Mouse (Mus musculus): ENCODE data around the gene Pirb.
"Not testable (repeated sequence)": the region's sequence is repeated elsewhere in the genome, so short reads cannot be mapped to it uniquely, and the experiment has no call there.

The Pirb gene

DNA sequence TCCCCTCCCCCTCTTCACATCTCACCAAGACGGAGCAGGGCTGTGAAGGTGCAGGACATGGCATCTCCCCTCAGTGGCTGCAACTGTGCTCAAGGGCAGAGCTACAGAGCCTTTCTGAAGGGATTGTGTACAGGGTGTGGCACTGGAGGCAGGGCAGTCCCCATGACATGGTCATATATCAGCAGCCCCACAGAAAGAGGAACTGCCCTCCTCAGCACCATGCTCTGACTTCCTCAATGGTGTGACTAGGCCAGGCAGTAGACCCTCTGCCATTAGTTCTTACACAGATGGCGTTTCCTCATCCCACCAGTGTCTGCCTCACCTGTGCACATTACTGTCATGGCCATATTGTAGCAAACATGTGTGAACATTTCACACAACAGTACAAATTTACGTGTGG is at the start of gene Pirb:
Gene Pirb, minus strand, starts transcription at position 124 of the 400 bp plus-strand sequence.
- not testable (repeated sequence) for DNase-seq

DNA sequence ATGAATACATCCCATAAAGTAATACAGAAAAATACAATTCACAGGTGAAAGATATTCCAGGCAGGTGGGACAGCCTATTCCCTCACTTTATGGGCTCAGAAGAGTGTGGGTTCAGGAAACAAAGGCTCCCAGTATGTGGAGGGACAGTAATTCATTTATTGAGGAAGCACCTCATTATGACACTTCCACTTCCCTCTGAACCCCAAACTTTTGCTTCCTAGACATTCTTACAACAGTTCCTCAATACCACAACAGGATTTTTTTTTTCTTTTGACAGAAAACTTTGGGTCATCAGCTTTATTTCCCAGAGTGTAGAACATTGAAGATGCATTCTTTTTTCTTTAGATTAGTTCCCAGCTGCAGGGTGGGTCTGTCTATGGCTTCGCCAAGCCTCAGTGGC is 12.5 kb upstream of the Pirb start:
- DNase-seq: not testable (repeated sequence)

DNA sequence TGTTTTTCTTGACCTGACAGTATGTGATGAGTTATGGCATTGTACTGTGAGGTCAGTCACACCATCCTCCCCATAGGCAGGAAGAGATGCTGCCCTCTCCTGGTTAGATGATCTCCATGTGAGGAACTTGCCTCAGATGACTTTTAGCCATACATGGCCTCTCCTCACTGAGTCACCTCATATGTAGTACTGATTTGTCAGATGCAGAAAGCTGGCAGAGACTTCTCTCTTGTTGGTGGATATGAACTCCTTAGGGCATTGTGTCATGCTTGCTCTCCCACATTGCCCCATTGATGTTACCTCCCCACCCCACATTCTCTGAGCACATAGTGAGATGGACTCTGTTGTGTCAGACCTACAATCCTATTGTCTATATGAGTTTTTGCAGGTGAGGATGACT is 5.3 kb upstream of the Pirb start:
- DNase-seq: not testable (repeated sequence)

DNA sequence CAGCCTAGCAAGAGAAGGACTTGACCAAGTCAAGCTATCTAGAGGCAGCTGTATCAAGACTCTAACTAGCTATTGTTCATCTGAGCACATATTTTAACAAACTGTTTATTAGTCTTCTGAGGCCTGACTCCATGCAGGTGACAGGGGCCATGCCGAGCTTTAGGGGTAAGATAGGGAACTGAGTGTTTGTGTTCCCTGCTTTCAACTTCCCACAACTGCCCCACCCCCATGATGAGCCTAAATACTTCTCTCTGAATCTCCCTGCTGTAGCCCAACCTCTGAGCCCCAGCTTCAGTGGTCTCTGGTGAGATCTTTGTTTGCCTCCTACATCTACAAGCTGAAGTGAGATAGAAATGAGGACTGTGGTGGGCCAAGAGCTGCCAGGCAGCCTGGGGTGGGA is 4.9 kb downstream of the Pirb start:
- no peak for DNase-seq

DNA sequence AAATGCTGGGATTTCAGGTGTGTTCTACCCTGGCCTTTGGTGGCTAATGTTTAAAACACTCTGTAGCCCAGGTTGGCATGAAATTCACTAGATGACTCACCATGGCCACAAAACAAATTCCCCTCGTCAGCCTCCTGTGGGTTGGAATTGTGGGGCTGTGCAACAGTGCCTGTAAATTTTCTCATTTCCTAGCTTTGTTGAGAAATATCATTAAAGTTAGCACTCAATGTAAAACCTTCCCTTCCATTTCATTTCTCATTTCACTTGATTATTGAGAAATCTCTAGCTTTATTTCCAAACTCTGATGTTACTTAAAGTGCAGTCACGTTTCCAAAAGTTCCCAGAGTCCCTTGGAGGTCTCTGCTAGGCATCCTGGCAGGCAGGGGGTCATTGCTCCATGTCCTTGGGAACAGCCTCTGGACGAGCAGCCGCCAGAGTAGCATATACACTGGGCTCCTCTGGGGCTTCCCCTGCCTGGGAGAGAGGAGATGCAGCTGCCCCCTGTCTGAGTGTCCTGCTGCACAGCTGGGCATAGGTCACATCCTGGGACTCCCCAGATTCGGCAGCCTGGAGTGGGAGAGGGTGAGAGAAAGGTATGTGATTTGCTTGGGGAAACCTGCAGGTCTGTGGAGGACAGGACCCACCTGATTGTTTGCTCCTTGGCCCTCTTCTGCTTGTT is 7.8 kb downstream of the Pirb start:
- no peak for DNase-seq

DNA sequence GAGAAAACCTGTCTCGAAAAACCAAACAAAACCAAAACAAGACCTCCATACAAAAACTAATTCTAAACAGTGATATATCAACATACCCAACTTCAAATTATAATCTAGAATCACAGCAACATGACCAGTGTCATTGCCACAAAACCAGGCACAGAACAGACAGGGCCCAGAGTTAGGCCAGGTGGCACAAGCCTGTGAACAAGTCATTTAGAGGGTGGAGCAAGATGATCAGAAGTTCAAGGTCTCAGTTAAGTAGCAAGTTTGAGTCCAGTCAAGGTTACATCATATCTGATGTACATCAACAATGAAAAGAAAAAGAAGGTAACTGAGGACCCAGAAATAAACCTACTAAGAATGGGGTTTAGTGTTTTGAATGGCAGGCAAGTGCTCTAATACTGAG is 11.2 kb downstream of the Pirb start:
- DNase-seq: no peak

DNA sequence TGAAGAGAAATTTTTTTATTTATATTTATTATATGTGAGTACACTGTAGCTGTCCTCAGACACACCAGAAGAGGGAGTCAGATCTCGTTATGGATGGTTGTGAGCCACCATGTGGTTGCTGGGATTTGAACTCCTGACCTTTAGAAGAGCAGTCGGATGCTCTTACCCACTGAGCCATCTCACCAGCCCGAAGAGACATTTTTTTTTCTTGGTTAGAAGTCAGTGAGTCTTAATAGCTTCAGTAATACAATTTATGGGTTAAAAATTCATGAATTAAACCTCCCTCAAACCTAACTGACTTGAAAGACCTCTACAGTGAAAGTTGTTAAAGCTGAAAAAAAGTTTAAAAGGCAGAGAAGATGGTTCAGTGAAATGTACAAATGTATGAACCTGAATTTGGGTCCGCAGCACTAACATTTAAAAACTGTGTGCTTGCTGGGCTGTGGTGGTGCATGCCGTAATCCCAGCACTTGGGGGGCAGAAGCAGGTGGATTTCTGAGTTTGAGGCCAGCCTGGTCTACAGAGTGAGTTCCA is 11.7 kb downstream of the Pirb start:
- DNase-seq: not testable (repeated sequence)

DNA sequence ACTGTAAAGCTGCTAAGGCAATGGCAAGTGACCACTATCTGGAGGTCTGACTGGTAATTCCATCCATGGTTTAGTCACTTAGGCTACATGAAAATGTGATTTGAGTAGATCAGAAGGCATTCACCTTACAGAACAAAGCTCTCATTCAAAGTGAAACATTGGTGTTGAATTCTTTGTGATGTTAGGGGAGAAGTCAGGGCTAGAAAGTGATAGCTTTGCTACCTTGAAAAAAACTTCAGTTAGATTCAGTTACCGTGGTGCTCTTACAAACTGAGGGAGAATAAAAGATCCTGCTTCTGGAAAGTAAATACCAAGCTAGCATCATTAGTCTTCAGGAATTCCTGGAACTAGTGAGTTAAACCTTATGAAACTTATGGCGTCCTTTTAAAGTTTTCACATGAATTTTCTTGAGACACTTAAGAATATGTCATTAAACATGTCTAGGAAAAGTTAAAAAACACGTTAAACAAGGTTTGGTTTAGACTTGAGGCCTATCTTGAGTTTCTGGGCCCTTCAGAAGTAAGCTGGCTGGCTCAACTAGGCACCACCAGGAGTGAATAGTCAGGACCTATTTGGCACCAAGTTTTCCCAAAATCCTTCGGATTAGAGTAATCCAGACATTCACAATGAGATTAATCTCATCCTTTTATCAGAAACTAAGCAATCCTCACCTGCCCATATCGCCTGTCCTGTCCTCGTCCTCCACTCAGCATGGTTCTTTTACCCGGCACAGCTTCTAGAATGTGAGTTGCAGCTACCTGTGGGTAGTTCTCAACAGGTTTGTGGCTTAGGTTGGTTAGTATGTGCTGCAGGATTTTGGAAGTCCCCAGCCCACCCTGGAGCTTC is 12.4 kb downstream of the Pirb start:
- no peak for DNase-seq

DNA sequence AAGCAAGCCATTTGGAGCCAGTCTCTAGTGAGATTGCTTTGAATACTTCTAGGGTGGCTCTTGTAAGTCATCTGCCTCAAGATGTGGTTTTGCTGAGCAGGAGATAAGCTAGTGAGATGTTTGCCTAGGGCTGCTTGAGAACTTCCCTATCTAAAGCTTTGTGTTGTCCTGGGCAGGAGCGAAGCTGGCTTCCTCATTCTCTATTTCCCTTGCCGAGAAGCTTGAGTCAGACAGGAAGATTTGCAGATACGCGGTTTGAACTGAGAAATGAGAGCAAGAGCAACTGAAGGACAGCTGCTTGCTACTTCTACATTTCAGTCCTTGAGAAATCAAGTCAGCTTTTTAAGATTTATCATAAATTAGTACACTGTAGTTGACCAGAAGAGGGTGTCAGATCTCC is 13.2 kb downstream of the Pirb start:
- DNase-seq: no peak

DNA sequence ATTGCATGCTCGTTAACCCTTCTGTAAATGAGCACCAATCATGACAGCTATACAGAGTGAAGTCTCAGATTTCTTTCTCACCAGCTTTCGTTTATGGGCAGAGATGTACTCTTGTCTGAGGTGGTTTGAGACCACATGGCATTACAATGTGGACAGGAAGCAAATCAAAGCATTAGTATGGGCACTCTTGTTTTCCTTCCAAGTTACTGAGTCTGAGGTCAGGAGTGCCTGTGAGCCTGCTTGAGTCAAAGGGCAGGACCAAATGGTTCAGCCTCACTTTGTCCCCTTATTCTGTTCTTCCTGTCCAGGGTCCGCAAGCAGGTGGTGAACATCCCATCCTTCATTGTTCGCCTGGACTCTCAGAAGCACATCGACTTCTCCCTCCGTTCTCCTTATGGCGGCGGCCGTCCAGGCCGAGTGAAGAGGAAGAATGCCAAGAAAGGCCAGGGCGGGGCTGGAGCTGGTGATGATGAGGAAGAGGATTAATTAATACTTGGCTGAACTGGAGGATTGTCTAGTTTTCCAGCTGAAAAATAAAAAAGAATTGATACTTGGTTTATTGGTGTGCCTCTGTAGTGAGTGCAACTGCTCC is 13.8 kb downstream of the Pirb start:
- no peak for DNase-seq

DNA sequence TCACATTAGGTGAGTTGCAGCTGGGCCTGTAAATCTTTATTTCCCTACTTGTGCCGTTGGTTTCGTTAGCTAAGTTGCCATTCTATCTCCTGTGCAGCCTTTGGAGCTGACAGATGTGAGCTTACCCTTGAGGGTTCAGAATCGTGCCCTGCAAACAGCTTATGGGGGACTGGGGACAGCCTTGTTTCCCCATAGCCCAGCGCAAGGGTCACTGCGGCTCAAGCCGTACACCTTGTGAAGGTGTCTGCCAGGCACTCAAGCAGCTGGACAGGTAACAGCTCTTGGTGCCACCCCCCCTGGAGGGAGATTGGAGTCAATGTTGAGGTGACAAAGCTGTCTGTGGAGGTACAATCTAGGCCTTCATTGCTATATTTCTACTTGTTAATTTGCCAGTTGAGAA is 14.3 kb downstream of the Pirb start:
- DNase-seq: no peak

DNA sequence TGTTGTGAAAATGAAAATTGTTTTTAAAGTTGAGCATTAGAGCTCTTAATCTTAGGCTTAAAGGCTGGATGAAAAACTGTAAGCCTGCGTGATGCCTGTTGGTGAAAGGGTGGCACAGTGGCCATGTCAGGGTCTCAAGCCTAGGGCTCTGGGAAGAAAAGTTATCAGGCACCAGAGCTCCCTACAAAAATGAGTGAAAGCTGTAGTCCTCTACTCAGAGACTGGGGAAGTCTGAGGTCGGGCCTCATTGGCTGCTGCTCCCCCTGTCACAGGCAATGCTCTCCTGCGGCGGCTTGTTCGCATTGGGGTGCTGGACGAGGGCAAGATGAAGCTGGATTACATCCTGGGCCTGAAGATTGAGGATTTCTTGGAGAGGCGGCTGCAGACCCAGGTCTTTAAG is 14.7 kb downstream of the Pirb start:
- DNase-seq: peak; percentile 9

DNA sequence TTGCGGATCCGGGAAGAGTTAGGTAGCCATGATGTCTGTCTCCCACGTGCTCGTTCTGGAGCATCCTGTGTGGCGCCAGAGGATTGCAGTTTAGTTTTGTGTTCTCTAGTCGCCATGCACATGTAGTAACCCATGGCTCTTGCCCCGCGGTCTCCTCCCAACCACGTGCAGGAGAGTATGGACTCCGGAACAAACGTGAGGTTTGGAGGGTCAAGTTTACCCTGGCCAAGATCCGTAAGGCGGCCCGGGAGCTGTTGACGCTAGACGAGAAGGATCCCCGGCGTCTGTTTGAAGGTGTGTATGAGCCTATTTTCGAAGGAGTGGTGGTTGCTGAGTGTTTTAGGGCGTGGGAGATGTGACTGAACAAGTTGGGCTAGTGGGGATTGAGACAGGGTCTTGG is 15.7 kb downstream of the Pirb start:
- no peak for DNase-seq

DNA sequence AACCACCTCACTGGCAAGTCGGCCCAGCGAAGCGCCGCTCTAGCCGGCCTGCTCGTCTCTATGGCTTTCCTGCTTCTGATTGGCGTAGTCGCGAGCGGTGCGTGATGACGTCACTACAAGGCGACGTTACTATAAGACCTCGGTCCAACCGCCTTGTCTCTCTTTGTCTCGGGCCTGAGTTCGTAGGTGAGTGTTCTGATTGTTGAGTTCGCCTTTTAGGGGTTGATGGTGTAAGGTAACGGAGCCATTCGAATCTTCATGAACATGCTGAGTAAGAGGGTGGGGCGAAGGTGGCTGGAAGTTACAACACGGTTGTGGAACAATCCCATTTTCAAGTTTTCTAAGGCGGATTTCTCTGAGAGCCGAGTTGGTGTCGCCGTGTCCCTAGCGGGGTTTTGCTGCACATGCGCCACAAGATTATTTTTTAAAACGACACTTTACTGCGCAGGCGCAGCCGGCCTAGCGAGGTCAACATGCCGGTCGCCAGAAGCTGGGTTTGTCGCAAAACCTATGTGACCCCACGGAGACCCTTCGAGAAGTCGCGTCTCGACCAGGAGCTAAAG is 16.2 kb downstream of the Pirb start, which contains the start of gene Rps9:
Gene Rps9, plus strand, starts transcription at position 115 of the 563 bp plus-strand sequence.
- DNase-seq: peak; percentile 96

DNA sequence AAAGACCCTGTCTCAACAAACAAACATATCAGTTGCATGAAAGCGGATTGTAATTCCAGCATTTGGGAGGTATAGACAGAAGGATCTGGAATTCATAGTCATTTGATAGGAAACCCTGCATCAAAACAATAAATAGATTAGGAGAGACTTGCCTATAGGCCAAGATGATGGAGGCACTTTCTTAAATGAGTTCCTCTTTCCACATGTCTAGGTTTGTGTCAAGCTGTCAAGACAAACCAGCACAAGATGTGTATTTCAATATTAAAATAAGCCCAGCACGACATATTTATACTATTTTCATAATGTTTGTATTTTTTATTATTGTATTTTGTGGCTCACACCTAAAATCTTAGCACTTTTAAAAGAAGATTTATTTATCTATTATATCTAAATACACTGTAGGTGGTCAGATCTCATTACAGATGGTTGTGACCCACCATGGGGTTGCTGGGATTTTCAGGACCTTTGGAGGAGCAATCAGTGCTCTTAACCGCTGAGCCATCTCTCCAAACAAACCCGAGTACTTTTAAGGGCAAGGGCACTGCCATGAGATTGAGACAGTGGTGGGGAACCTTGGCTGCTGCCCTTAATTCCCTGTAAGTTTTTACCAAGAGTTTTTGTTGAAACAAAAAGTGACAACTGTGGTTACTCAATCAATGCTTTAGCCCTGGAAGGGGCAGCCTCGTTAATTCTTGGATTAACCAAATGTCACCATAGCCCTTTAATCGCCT is 16.9 kb downstream of the Pirb start:
- DNase-seq: no peak

DNA sequence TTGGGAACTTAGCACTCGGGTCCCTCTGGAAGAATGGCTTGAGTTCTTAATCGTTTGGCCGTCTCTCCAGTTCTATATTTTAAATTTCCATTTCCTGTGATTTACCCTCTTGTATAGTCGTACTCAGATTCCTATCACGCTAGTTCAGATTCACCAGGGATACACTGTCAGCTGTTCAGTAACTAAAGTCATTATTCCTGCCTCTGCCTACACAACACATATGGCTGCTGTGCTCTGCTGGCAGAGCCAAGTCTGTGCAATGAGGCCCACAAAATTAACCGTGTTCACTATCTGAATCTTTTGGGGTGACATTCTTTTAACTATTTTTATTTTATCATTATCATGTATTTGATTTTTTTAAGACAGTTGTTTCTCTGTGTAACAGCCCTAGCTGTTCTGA is 21.7 kb downstream of the Pirb start:
- no peak for DNase-seq

DNA sequence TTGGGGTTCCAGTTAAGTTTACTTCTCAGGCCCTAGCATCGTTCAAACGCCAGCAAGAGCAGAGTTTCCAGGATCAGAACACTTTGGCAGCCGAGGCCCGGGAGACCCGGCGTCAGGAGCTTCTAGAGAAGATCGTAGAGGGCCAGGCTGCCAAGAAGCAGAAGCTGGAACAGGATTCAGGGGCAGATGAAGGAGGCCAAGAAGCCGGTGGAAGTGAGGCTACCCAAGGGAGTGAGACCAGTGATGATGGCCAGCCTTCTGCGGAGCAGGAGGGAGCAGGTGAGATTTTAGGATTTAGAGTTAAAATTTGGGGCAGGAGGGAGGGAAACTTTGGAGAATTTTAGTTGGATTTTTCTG is 25.3 kb downstream of the Pirb start:
- DNase-seq: not testable (repeated sequence)

DNA sequence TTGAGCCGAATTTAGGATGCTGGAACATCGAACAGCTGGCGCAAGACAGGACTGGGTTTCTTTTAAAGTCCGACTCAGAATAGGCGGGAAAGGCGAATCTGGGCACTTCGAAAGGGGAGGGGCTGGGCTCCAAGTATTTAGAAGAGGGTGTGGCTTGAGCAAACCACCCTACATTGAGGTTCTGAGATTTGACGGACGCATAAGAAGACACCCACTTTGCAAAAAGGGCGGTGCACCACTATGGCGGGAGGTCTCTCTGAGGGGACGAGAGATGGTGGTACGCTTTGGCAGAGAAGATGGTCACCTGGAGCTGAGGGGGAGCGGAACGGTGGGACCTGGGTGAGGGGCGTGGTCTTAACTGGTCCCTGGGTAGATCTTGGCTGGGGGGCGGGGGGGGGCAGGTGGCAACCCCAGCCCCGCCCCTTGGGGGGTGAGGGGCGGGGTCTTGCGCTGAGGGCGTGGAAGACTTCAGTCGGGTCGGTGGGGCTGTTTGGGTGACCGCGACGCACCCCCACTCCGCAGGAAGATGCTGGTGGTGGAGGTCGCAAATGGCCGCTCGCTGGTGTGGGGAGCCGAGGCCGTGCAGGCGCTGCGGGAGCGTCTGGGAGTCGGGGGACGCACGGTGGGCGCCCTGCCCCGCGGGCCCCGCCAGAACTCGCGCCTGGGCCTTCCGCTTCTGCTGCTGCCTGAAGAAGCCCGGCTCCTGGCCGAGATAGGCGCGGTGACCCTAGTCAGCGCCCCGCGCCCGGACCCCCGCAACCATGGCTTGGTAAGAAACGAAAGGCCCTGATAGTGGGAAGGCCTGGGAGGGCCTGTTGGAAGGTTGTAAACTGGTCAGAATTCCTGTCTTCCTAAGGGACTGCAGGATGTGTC is 25.9 kb downstream of the Pirb start:
- peak; percentile 55 for DNase-seq

DNA sequence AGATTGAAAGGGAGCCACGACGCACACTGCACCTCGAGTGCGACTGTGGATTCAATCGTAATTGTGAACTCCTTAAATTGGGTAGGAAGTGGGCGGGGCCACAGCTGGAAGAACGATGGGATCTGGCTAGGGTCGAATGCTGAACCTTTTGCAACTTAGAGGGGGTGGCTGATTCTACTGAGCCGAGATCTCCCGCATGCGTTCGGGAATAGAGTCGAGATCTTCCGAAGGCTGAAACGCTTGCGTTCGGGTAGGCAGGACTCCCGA is 26.4 kb downstream of the Pirb start:
- no peak for DNase-seq

DNA sequence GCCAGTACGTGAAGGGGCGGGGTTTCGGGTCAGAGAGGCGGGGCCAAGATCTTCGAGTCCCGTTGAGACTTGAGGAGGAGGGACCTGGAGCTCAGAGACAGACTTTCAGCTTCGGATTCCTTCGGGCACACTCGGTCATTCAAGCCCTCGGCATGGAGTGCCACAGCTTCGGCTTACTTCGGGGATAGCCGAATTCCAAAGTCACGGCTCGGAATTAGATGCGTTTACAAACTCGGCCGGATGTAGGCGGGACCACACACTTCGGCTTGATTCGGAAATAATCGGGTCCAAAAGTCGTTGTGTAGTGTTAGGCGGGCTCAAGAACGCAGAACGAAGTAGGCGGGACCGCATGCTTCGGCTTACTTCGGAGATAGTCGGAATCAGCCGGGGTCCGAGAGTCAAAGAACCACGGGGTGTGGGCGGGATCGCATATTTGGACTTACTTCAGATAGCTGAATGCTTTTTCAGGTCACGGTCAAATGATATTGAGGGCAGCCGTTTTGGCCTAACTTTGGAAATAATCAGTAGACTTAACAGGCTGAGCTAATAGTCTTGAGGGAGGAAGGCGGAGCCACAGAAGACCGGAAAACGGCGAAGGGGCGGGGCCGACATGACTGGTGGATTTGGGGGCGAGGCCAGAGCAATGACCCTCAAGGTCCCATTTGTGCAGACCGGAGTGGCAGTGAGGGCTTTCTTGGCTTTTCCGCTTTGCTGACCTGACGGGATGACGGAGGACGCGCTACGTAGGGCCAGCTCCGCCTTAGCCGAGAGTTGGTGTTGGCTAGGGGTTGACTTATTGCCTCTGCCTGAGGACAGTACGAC is 27.0 kb downstream of the Pirb start, which contains the start of gene Mboat7:
Gene Mboat7, minus strand, starts transcription at position 537 of the 822 bp plus-strand sequence.
- DNase-seq: peak; percentile 94
